Mouse (Mus musculus): ENCODE measurements around the gene Foxn3. TPM values are rescaled to one million over a fixed set of nuclear protein-coding genes. Genes with fewer than 3 reads are reported as not detected.

Foxn3 gene
- polyA plus RNA-seq, 1 experiment from 2014 or later = 69.1 TPM

GRCm38 (mm10) chr12:99526571-99527140, 36.7 kb downstream of the Foxn3 start:
- no peak overlapping the region for H3K27ac ChIP-seq (ENCODE audit: low read depth)
- no peak for TF ChIP-seq CTCF (IDR thresholded peaks at IDR 0.05; ENCODE audit: low read depth)
- H3K9ac ChIP-seq = no peak overlapping the region
- H3K4me1 ChIP-seq (ENCODE audit: insufficient read depth) = peaks cover 22% of the 10 kb centered on the region
- no peak overlapping the region for H3K4me3 ChIP-seq (ENCODE audit: low read depth, low read length)
- DNase-seq = no peak
- no peaks in the 10 kb centered on the region for H3K27me3 ChIP-seq (ENCODE audit: insufficient read depth, low read length)
- 43% methylated on average over 9 of the region's 9 CpGs for WGBS
- no peaks in the 10 kb centered on the region for H3K36me3 ChIP-seq (ENCODE audit: insufficient read depth)
- H3K4me2 ChIP-seq = no peak overlapping the region
- no peak for ATAC-seq (ENCODE audit: insufficient read depth)
- H3K9me3 ChIP-seq (ENCODE audit: low read depth, low read length) = no peaks in the 10 kb centered on the region

- DNase-seq (no peak), ATAC-seq (ENCODE audit: insufficient read depth) (no peak)
- H3K27ac ChIP-seq (ENCODE audit: low read depth) = no peak overlapping the region
- H3K36me3 ChIP-seq (ENCODE audit: insufficient read depth) = no peaks in the 10 kb centered on the region
- no peak for TF ChIP-seq CTCF (IDR thresholded peaks at IDR 0.05; ENCODE audit: low read depth)
- no peak overlapping the region for H3K9ac ChIP-seq
- WGBS = 74% methylated on average over 2 of the region's 2 CpGs
- H3K4me1 ChIP-seq (ENCODE audit: insufficient read depth) = no peaks in the 10 kb centered on the region
- H3K27me3 ChIP-seq (ENCODE audit: insufficient read depth, low read length) = no peaks in the 10 kb centered on the region
- no peak overlapping the region for H3K4me2 ChIP-seq
- H3K9me3 ChIP-seq (ENCODE audit: low read depth, low read length) = no peaks in the 10 kb centered on the region
- no peak overlapping the region for H3K4me3 ChIP-seq (ENCODE audit: low read depth, low read length)
Observed at GRCm38 (mm10) chr12:99522882-99523281, 40.5 kb downstream of the Foxn3 start.

GRCm38 (mm10) chr12:99519862-99520261, 43.5 kb downstream of the Foxn3 start:
- Histone ChIP-seq H3K4me1 (ENCODE audit: insufficient read depth) (no peaks in the 10 kb centered on the region), H3K9me3 (ENCODE audit: low read depth, low read length) (no peaks in the 10 kb centered on the region), H3K27ac (ENCODE audit: low read depth) (no peak overlapping the region), H3K9ac (no peak overlapping the region), H3K4me2 (no peak overlapping the region), H3K36me3 (ENCODE audit: insufficient read depth) (no peaks in the 10 kb centered on the region), H3K4me3 (ENCODE audit: low read depth, low read length) (no peak overlapping the region), H3K27me3 (ENCODE audit: insufficient read depth, low read length) (no peaks in the 10 kb centered on the region)
- ATAC-seq (ENCODE audit: insufficient read depth) = no peak
- DNase-seq = no peak
- no peak for TF ChIP-seq CTCF (IDR thresholded peaks at IDR 0.05; ENCODE audit: low read depth)
- WGBS = 83% methylated on average over 4 of the region's 4 CpGs

DNA sequence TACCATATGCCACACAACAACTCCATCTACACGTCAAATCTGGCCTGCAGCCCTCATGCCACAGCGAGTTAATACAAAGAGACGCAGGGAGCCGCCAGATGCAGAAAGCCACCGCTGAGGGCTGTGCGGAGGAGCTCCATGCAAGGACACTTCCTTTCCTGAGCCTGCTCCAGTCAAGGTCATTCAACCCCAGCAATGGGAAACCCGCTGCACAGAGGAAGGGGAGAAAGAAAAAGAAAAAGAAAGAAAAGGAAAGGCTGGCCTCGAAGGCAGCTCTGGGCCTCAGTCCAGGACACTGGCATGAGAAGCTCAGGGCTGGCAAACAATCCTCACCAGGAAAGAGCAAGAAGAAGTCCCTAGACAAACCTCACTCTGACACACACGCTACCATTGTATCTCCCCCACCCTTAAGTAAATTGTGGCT, 44.2 kb downstream of the Foxn3 start:
- H3K27ac ChIP-seq (ENCODE audit: low read depth) = no peak overlapping the region
- DNase-seq (peak; percentile 23), ATAC-seq (ENCODE audit: insufficient read depth) (no peak)
- no peak overlapping the region for H3K4me3 ChIP-seq (ENCODE audit: low read depth, low read length)
- no peaks in the 10 kb centered on the region for H3K36me3 ChIP-seq (ENCODE audit: insufficient read depth)
- TF ChIP-seq CTCF (IDR thresholded peaks at IDR 0.05; ENCODE audit: low read depth) = no peak
- no peaks in the 10 kb centered on the region for H3K9me3 ChIP-seq (ENCODE audit: low read depth, low read length)
- H3K4me1 ChIP-seq (ENCODE audit: insufficient read depth) = no peaks in the 10 kb centered on the region
- no peak overlapping the region for H3K9ac ChIP-seq
- no peak overlapping the region for H3K4me2 ChIP-seq
- WGBS = 61% methylated on average over 9 of the region's 9 CpGs
- no peaks in the 10 kb centered on the region for H3K27me3 ChIP-seq (ENCODE audit: insufficient read depth, low read length)

- no peak overlapping the region for H3K9ac ChIP-seq
- H3K4me3 ChIP-seq (ENCODE audit: low read depth, low read length) = no peak overlapping the region
- no peaks in the 10 kb centered on the region for H3K27me3 ChIP-seq (ENCODE audit: insufficient read depth, low read length)
- 92% methylated on average over 10 of the region's 10 CpGs for WGBS
- TF ChIP-seq CTCF (IDR thresholded peaks at IDR 0.05; ENCODE audit: low read depth) = no peak
- H3K4me2 ChIP-seq = no peak overlapping the region
- no peak overlapping the region for H3K27ac ChIP-seq (ENCODE audit: low read depth)
- no peaks in the 10 kb centered on the region for H3K4me1 ChIP-seq (ENCODE audit: insufficient read depth)
- ATAC-seq (ENCODE audit: insufficient read depth) (no peak), DNase-seq (no peak)
- no peaks in the 10 kb centered on the region for H3K36me3 ChIP-seq (ENCODE audit: insufficient read depth)
- no peaks in the 10 kb centered on the region for H3K9me3 ChIP-seq (ENCODE audit: low read depth, low read length)
Observed at GRCm38 (mm10) chr12:99518640-99519039, 44.7 kb downstream of the Foxn3 start.

DNA sequence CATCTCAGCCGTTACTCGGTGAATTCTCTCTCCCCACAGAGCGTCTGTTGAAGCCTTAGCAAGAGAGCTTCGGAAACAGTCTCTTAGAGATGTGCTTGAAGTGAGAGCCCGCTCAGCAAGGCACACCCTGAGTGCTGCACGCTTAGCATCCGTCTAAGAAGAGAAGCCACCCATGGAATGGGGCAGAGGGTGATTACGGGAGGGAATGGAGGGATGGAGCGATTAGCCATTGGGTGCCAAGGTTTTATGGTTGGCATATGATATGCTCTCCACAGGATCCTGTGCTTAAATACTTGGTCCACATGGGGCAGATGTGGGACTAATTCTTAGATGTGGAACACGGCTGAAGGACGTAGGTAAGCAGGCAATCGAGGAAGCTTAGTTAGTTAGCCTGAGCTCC, 45.3 kb downstream of the Foxn3 start:
- H3K27me3 ChIP-seq (ENCODE audit: insufficient read depth, low read length) = no peaks in the 10 kb centered on the region
- WGBS = 88% methylated on average over 12 of the region's 12 CpGs
- no peaks in the 10 kb centered on the region for H3K36me3 ChIP-seq (ENCODE audit: insufficient read depth)
- H3K27ac ChIP-seq (ENCODE audit: low read depth) = no peak overlapping the region
- no peak overlapping the region for H3K9ac ChIP-seq
- no peak for DNase-seq
- H3K4me2 ChIP-seq = no peak overlapping the region
- H3K4me3 ChIP-seq (ENCODE audit: low read depth, low read length) = no peak overlapping the region
- no peak for ATAC-seq (ENCODE audit: insufficient read depth)
- TF ChIP-seq CTCF (IDR thresholded peaks at IDR 0.05; ENCODE audit: low read depth) = no peak
- no peaks in the 10 kb centered on the region for H3K4me1 ChIP-seq (ENCODE audit: insufficient read depth)
- H3K9me3 ChIP-seq (ENCODE audit: low read depth, low read length) = no peaks in the 10 kb centered on the region

- no peak overlapping the region for H3K4me3 ChIP-seq (ENCODE audit: low read depth, low read length)
- ATAC-seq (ENCODE audit: insufficient read depth) (no peak), DNase-seq (no peak)
- WGBS = 88% methylated on average over 5 of the region's 5 CpGs
- no peak overlapping the region for H3K9ac ChIP-seq
- H3K4me2 ChIP-seq = no peak overlapping the region
- no peaks in the 10 kb centered on the region for H3K9me3 ChIP-seq (ENCODE audit: low read depth, low read length)
- no peaks in the 10 kb centered on the region for H3K27me3 ChIP-seq (ENCODE audit: insufficient read depth, low read length)
- H3K36me3 ChIP-seq (ENCODE audit: insufficient read depth) = no peaks in the 10 kb centered on the region
- no peak overlapping the region for H3K27ac ChIP-seq (ENCODE audit: low read depth)
- no peaks in the 10 kb centered on the region for H3K4me1 ChIP-seq (ENCODE audit: insufficient read depth)
- no peak for TF ChIP-seq CTCF (IDR thresholded peaks at IDR 0.05; ENCODE audit: low read depth)
Observed at GRCm38 (mm10) chr12:99517296-99517695, 46.1 kb downstream of the Foxn3 start.

- Histone ChIP-seq H3K36me3 (ENCODE audit: insufficient read depth) (no peaks in the 10 kb centered on the region), H3K4me1 (ENCODE audit: insufficient read depth) (no peaks in the 10 kb centered on the region), H3K9ac (no peak overlapping the region), H3K4me2 (no peak overlapping the region), H3K27me3 (ENCODE audit: insufficient read depth, low read length) (no peaks in the 10 kb centered on the region), H3K9me3 (ENCODE audit: low read depth, low read length) (no peaks in the 10 kb centered on the region), H3K4me3 (ENCODE audit: low read depth, low read length) (no peak overlapping the region), H3K27ac (ENCODE audit: low read depth) (no peak overlapping the region)
- no peak for DNase-seq
- TF ChIP-seq CTCF (IDR thresholded peaks at IDR 0.05; ENCODE audit: low read depth) = no peak
- ATAC-seq (ENCODE audit: insufficient read depth) = no peak
- 44% methylated on average over 3 of the region's 3 CpGs for WGBS
Observed at GRCm38 (mm10) chr12:99515481-99515880, 47.9 kb downstream of the Foxn3 start.
